Mouse (Mus musculus): ENCODE measurements around the gene Nudt19. TPM values are rescaled to one million over a fixed set of nuclear protein-coding genes. Genes with fewer than 3 reads are reported as not detected.

The Nudt19 gene
- polyA plus RNA-seq, 1 experiment: 9.6 TPM

DNA sequence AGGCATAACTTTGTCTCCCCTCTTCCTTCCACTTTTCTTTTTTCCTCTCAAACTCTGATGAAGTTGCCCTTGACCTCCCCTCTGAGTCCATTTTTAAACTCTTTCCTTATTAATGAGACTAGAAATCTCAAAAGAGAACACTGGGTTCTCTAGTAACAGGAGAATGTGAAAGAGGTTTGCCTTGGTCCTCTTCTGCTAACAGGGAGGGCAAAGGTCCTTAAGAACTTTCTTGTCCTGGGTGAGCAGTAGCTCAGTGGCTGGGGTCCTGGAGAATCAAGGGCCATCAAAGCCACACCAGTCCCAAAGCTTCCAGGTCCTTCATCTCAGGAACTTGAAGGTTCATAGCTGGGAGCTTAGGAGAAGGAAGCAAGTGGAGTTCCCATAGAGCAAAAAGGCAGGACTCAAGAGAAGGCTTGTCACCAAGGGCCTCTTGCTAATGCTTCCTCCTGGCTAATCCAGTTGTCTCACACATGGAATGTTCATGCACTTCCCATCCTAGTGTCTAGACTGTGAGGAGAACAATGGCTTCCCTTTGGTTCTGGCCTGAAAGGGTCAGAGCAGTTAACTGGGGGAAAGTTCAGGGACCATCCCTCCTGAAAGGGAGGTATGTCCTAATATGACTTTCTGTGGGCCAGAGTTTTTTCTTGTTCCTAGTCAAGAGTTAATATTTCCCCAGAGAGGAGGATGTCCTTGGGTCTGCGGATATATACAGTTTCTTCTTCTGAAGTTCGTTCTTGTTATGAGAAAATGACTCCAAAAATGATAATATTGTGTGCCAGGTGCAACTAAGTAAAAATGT lies 8.2 kb upstream of the Nudt19 start:
- Histone ChIP-seq H3K4me3 (replicated peaks) (no peak overlapping the region), H3K4me1 (peaks cover 27% of the 10 kb centered on the region), H3K27me3 (replicated peaks) (peaks cover 34% of the 10 kb centered on the region), H3K9me3 (no peaks in the 10 kb centered on the region), H3K36me3 (replicated peaks; ENCODE audit: low read length) (no peaks in the 10 kb centered on the region)
- TF ChIP-seq FLI1 (IDR thresholded peaks at IDR 0.05; ENCODE audit: low read length) (no peak), GATA1 (IDR thresholded peaks at IDR 0.05; ENCODE audit: borderline replicate concordance, low read length) (no peak)

DNA sequence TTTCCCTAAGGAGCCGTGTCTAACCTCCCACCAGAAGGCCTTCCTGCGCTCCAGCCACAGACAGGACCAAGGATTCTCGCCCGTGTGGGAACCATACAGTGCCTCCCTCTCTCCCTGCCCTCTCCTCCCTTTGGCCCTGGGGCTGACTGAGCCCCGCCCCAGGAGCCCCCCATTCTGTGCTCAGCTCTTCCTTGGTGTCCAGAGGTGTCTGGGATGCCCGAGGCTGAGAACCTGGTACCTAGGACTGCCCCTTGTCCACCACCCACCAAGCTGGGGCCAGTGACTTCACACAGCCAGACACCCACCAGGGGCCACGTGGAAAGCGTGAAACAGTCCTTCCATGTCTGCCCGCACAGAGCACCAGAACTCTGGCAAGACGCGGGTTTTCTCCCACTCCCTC lies 7.0 kb upstream of the Nudt19 start:
- peaks cover 30% of the 10 kb centered on the region for H3K4me1 ChIP-seq
- no peak overlapping the region for H3K4me3 ChIP-seq (replicated peaks)
- TF ChIP-seq GATA1 (IDR thresholded peaks at IDR 0.05; ENCODE audit: borderline replicate concordance, low read length) (no peak), FLI1 (IDR thresholded peaks at IDR 0.05; ENCODE audit: low read length) (no peak)
- no peaks in the 10 kb centered on the region for H3K9me3 ChIP-seq
- no peaks in the 10 kb centered on the region for H3K36me3 ChIP-seq (replicated peaks; ENCODE audit: low read length)
- H3K27me3 ChIP-seq (replicated peaks): peaks cover 44% of the 10 kb centered on the region

DNA sequence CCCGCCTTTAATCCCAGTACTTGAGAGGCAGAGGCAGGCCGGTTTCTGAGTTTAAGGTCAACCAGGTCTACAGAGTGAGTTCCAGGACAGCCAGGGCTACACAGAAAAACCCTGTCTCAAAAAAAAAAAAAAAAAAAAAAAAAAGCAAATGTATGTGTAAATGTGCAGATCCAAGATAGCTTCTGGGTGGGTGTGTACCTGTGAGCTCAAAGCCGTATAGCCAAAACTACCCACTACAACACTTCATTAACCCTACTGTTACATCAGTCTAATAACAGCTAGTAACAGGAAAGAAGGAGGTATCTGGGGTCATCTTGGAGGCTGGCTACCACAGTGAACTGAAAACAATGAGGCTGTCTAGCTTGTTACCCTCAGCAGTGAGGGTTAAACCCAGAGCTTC lies 3.7 kb upstream of the Nudt19 start:
- Histone ChIP-seq H3K27me3 (replicated peaks) (peaks cover 44% of the 10 kb centered on the region), H3K36me3 (replicated peaks; ENCODE audit: low read length) (no peaks in the 10 kb centered on the region), H3K9me3 (no peaks in the 10 kb centered on the region), H3K4me3 (replicated peaks) (no peak overlapping the region), H3K4me1 (peaks cover 56% of the 10 kb centered on the region)
- TF ChIP-seq GATA1 (IDR thresholded peaks at IDR 0.05; ENCODE audit: borderline replicate concordance, low read length): no peak
- no peak for TF ChIP-seq FLI1 (IDR thresholded peaks at IDR 0.05; ENCODE audit: low read length)

DNA sequence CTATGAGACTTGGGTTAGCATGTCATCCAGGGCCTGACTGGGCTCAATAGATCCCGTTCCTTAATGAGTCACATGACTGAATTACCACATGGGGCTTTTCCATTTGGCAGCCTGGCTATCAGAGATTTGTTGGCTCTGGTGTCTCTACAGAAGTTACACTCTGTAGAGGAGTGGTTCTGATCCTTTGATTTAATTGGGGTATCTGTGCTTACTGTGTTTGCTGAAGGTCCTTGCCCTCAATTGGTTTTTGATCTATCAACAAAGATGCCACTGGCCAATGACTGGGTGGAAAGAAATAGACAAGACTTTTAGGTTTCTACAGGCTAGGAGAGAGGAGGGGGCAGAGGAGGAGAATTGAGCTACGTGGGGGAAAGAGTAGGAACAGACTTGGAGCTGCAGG lies 2.6 kb upstream of the Nudt19 start:
- Histone ChIP-seq H3K4me1 (peaks cover 62% of the 10 kb centered on the region), H3K9me3 (no peaks in the 10 kb centered on the region), H3K27me3 (replicated peaks) (peaks cover 40% of the 10 kb centered on the region), H3K4me3 (replicated peaks) (no peak overlapping the region), H3K36me3 (replicated peaks; ENCODE audit: low read length) (no peaks in the 10 kb centered on the region)
- TF ChIP-seq GATA1 (IDR thresholded peaks at IDR 0.05; ENCODE audit: borderline replicate concordance, low read length) (no peak), FLI1 (IDR thresholded peaks at IDR 0.05; ENCODE audit: low read length) (no peak)

DNA sequence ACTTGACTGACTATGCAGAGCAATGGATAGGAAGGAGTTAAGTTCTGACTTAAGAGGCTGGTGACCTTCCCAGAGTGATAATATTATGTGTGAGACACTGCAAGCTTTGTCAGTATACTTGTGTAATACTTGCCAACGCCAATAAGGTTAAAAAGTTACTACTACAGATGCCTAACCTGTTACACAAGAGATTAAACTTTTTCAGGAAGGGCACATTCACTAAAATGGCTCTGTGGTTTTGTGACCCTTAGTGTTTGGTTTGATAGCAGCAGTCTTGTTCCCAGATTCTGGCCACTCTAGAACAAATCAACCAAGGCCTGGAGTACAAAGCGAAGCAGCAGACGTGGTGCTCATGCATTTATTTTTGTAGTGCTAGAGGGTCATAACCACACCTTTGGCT lies 1.5 kb upstream of the Nudt19 start:
- Histone ChIP-seq H3K36me3 (replicated peaks; ENCODE audit: low read length) (peaks cover 4% of the 10 kb centered on the region), H3K4me3 (replicated peaks) (no peak overlapping the region), H3K9me3 (no peaks in the 10 kb centered on the region), H3K4me1 (peaks cover 57% of the 10 kb centered on the region), H3K27me3 (replicated peaks) (peaks cover 33% of the 10 kb centered on the region)
- TF ChIP-seq GATA1 (IDR thresholded peaks at IDR 0.05; ENCODE audit: borderline replicate concordance, low read length) (no peak), FLI1 (IDR thresholded peaks at IDR 0.05; ENCODE audit: low read length) (no peak)

DNA sequence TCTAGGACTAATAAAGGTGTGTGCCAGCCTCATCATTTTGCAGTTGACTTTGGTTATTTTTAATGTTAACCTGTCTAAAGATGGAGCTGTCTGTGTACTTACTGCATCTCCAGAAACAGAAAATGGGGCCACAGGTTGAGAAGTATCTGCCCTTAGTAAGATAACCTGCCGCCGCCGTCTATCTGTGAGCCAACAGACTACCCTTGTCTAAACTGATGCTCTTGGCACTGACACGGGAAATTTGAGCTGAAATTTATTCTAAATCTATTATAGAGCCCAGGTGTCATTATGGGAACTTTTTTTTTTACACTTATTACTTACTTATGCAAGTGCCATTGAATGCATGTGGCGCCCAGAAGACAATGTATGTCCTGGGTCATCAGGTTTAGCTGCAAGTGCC lies 801 bp upstream of the Nudt19 start:
- TF ChIP-seq FLI1 (IDR thresholded peaks at IDR 0.05; ENCODE audit: low read length): no peak
- no peak for TF ChIP-seq GATA1 (IDR thresholded peaks at IDR 0.05; ENCODE audit: borderline replicate concordance, low read length)
- peaks cover 7% of the 10 kb centered on the region for H3K36me3 ChIP-seq (replicated peaks; ENCODE audit: low read length)
- H3K4me1 ChIP-seq: peaks cover 57% of the 10 kb centered on the region
- no peaks in the 10 kb centered on the region for H3K9me3 ChIP-seq
- H3K4me3 ChIP-seq (replicated peaks): no peak overlapping the region
- peaks cover 28% of the 10 kb centered on the region for H3K27me3 ChIP-seq (replicated peaks)

DNA sequence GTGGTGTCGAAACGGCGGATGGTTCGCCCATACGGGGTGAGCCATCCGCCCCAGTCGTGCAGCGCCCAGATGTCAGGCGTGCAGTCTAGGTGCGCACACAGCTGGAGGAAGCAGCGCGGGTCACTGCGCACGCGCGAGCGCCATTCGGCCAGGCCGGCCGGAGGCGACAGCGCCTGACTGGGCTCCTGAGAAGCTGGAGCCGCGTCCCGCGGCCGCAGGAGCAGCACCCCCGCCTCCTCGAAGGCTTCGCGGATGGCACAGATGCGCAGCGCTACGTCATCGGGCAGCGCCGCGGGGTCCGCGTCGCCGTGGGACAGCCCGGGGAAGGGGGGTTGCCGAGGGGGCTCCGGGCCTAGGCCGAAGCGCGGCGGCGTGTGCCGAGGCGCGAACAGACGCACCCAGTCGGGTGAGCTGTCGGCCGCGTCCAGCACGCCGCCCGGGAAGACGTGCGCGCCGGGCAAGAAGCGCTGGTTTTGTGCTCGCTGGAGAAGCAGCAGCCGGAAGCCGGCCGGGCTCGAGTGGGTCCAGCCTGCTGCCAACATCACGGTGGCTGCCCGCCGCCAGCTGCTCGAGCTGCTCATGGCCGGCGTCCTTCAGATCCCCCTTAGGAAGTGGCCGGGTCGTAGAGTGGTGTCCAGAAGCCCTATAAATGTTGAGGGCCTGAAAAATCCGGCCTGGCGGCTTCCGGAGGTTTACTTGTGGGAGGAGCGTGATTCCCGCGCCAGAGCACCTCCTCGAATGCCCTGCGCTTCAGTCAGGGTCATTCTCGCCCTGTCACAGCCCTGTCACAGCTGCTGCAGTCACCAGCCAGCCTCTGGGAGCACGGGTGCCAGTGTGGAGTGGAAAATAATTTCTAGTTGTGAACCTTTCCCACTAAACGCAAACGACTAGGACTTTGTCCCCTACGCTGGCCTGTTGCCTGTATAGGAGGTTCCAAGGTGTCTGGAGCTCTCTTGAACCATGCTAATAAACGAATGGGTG lies 590 bp downstream of the Nudt19 start:
- Histone ChIP-seq H3K9me3 (no peaks in the 10 kb centered on the region), H3K4me3 (replicated peaks) (peak overlapping the region; percentile 95), H3K27me3 (replicated peaks) (peaks cover 17% of the 10 kb centered on the region), H3K36me3 (replicated peaks; ENCODE audit: low read length) (peaks cover 20% of the 10 kb centered on the region), H3K4me1 (peaks cover 50% of the 10 kb centered on the region)
- no peak for TF ChIP-seq GATA1 (IDR thresholded peaks at IDR 0.05; ENCODE audit: borderline replicate concordance, low read length)
- no peak for TF ChIP-seq FLI1 (IDR thresholded peaks at IDR 0.05; ENCODE audit: low read length)

DNA sequence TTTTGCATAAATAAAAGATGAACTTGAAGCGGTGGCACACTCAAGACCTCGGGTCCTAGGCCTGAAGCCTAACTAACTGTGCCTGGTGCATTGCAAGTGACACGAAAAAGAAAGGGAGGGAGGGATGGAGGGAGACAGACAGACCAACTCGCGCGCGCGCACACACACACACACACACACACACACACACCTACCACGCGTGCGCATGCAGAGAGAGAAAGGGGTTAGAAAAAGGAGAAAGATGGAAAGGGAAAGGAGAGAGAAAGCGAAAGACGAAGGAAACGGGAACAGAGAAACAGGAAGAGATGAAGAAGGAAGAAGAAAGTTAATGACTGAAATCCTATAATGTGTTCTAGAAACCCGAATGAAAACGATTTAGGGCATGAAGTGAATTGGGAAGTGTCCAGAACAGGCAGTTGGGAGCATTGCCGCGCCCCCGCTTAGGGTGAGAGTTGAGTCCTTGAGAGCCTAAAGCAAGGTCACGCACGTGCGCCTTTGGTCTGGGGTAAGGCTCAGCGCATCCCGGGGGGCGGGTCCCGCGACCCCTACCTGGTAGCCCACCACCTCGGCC lies 1.4 kb downstream of the Nudt19 start:
- Histone ChIP-seq H3K4me3 (replicated peaks) (peak overlapping the region; percentile 95), H3K9me3 (no peaks in the 10 kb centered on the region), H3K4me1 (peaks cover 42% of the 10 kb centered on the region), H3K36me3 (replicated peaks; ENCODE audit: low read length) (peaks cover 29% of the 10 kb centered on the region), H3K27me3 (replicated peaks) (peaks cover 12% of the 10 kb centered on the region)
- no peak for TF ChIP-seq FLI1 (IDR thresholded peaks at IDR 0.05; ENCODE audit: low read length)
- TF ChIP-seq GATA1 (IDR thresholded peaks at IDR 0.05; ENCODE audit: borderline replicate concordance, low read length): no peak

DNA sequence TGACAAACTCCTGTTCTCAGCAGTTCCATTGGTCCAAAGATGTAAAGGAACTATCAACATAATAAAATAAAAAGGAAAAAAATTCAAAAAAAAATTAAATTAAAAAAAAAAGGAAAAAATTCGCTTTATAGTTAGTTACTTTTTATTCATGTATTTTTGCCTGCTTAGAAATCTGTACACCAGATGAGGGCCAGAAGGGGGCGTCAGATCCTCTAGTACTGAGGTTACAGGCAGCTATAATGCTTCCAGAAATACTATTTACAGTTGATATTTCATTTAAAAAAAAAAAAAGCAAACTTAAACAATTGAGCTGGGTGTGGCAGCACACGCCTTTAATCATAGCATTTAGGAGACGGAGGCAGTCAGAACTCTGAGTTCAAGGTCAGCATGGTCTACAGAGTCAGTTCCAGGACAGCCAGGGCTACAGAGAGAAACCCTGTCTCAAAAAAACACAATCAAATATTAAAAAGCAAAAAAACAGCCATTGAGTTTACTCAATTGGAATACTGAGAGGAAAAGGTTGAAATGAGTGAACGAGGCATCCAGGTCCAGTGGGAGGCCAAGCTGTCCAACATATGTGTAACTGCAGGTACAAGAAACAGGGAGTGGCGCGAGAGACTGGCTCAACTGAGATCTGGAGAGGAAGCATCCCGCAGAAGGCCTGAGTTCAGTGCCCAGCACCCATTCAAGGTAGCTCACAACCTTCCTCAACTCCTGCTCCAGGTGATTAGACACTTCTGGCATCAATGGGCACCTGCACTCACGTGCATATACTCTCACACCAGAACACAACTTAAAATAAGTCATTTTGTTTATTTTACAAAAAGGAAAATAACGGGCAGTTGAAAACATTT lies 2.1 kb downstream of the Nudt19 start:
- Histone ChIP-seq H3K4me1 (peaks cover 41% of the 10 kb centered on the region), H3K36me3 (replicated peaks; ENCODE audit: low read length) (peaks cover 36% of the 10 kb centered on the region), H3K9me3 (no peaks in the 10 kb centered on the region), H3K27me3 (replicated peaks) (peaks cover 8% of the 10 kb centered on the region), H3K4me3 (replicated peaks) (peak overlapping the region; percentile 95)
- no peak for TF ChIP-seq GATA1 (IDR thresholded peaks at IDR 0.05; ENCODE audit: borderline replicate concordance, low read length)
